Mouse (Mus musculus): ENCODE results near the gene Eif3k.
"Not testable (repeated sequence)": the region's sequence is repeated elsewhere in the genome, so short reads cannot be mapped to it uniquely, and the experiment has no call there.

Eif3k gene

GRCm38 (mm10) chr7:28984452-28984851 is 2.8 kb upstream of the Eif3k start:
- no peak for DNase-seq

- no peak for DNase-seq
Measured at GRCm38 (mm10) chr7:28983849-28984248, 2.2 kb upstream of the Eif3k start.

GRCm38 (mm10) chr7:28983141-28983564 is 1.5 kb upstream of the Eif3k start:
- DNase-seq, result no peak

- DNase-seq, result no peak
Measured at GRCm38 (mm10) chr7:28982274-28983013, 780 bp upstream of the Eif3k start.

- peak; percentile 88 for DNase-seq
Measured at GRCm38 (mm10) chr7:28977556-28977955, 4.1 kb downstream of the Eif3k start.

- DNase-seq, result no peak
Measured at GRCm38 (mm10) chr7:28973025-28973424, 8.6 kb downstream of the Eif3k start.

GRCm38 (mm10) chr7:28972542-28972985 is 9.1 kb downstream of the Eif3k start:
- DNase-seq, result peak; percentile 82

- DNase-seq, result peak; percentile 69
Measured at GRCm38 (mm10) chr7:28971770-28972269, 9.8 kb downstream of the Eif3k start.

GRCm38 (mm10) chr7:28971029-28971428 is 10.6 kb downstream of the Eif3k start:
- no peak for DNase-seq

- peak; percentile 69 for DNase-seq
Measured at GRCm38 (mm10) chr7:28969672-28970394, 11.8 kb downstream of the Eif3k start.

- no peak for DNase-seq
Measured at GRCm38 (mm10) chr7:28969271-28969670, 12.4 kb downstream of the Eif3k start.

GRCm38 (mm10) chr7:28968120-28968519 is 13.5 kb downstream of the Eif3k start:
- DNase-seq, result not testable (repeated sequence)

GRCm38 (mm10) chr7:28966751-28967505 is 14.7 kb downstream of the Eif3k start:
- DNase-seq, result peak; percentile 12

GRCm38 (mm10) chr7:28966181-28966580 is 15.5 kb downstream of the Eif3k start:
- DNase-seq, result no peak

GRCm38 (mm10) chr7:28965346-28965840 is 16.3 kb downstream of the Eif3k start:
- no peak for DNase-seq

- no peak for DNase-seq
Measured at GRCm38 (mm10) chr7:28963399-28963923, 18.2 kb downstream of the Eif3k start.

GRCm38 (mm10) chr7:28961927-28962670 is 19.6 kb downstream of the Eif3k start, which contains the start of gene Actn4:
Gene Actn4, minus strand, starts transcription at chr7:28962340.
- peak; percentile 100 for DNase-seq

GRCm38 (mm10) chr7:28961584-28961926 is 20.1 kb downstream of the Eif3k start:
- no peak for DNase-seq

GRCm38 (mm10) chr7:28960354-28961046 is 21.2 kb downstream of the Eif3k start:
- DNase-seq, result no peak

GRCm38 (mm10) chr7:28959505-28960045 is 22.1 kb downstream of the Eif3k start:
- no peak for DNase-seq

- peak; percentile 75 for DNase-seq
Measured at GRCm38 (mm10) chr7:28958770-28959169, 22.9 kb downstream of the Eif3k start.

Data from kidney, adult 9 months (tissue).